Mouse (Mus musculus) MEL (cell line): Measurements from ENCODE around the gene P2rx1.

Experiments used
- CTCF ChIP-seq, 3 experiments: IDR thresholded peaks in 2 of 3; conservative IDR thresholded peaks in 1 of 3; 2 replicates each; pipeline ENCODE4 v1.5.1; 2011 to 2012; ENCODE audit warnings: low read length in 3 of 3, low read depth in 2 of 3, mild to moderate bottlenecking in 2 of 3, improper control_type of control experiment in 1 of 3, inconsistent platforms in 1 of 3, mixed read lengths in 1 of 3, moderate library complexity in 1 of 3; ENCODE audit not compliant: control insufficient read depth in 1 of 3, insufficient read depth in 1 of 3, poor library complexity in 1 of 3, severe bottlenecking in 1 of 3
- EP300 ChIP-seq, 2 experiments: IDR thresholded peaks; 2 replicates each; pipeline ENCODE4 v1.6.1; 2011; ENCODE audit warnings: improper control_type of control experiment in 2 of 2, low read length in 2 of 2, low read depth in 1 of 2, mild to moderate bottlenecking in 1 of 2
- MXI1 ChIP-seq: IDR thresholded peaks from 2 replicates; pipeline ENCODE4 v1.6.1; 2011; ENCODE audit warnings: mild to moderate bottlenecking, low read depth, low read length, improper control_type of control experiment
- MYC ChIP-seq: IDR thresholded peaks from 2 replicates; pipeline ENCODE4 v1.6.1; 2011; ENCODE audit warnings: low read depth, mild to moderate bottlenecking, low read length, improper control_type of control experiment, moderate library complexity

GRCm38 (mm10) chr11:73059630-73060029, 60.7 kb downstream of the P2rx1 start:
- no peak for TF ChIP-seq MYC
- no peak for TF ChIP-seq MXI1
- no peak for TF ChIP-seq EP300 (IDR thresholded peaks at IDR 0.05; ENCODE audit: low read depth in 1 of 2, low read length in 2 of 2)
- TF ChIP-seq CTCF (IDR thresholded peaks at IDR 0.05 in 2 of 3, conservative IDR thresholded peaks at IDR 0.05 in 1 of 3; ENCODE audit: control insufficient read depth in 1 of 3, insufficient read depth in 1 of 3, low read depth in 2 of 3, low read length in 3 of 3, poor library complexity in 1 of 3, severe bottlenecking in 1 of 3) = no peak
